Mouse (Mus musculus): Measurements from ENCODE around the gene Chit1. TPM values are rescaled to one million over a fixed set of nuclear protein-coding genes. Genes with fewer than 3 reads are reported as not detected.

The Chit1 gene
- polyA plus RNA-seq, 1 experiment: 0.11 TPM

DNA sequence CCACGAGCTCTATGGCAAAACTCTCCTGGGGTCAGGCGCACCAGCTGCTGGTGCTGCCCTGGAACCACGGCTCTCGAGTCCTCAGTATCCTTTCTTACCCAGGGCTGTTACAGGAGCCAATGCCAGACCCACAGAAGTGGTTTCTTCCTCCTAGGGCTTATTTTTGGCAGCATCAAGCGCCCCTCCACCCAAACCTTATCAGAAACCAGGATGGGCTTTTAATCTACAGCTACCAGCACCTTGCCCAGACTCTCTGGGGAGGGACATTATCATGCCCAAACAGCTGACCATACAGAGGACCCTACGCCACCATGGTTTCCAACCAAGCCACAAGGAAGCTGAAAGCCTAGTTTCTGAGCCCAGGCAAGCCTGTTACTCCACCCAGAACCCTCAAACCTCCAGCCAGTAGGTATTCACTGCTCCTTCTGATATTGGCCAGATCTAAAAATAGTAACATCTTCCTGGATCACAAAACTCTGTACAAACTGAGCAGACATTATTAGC lies 37.9 kb upstream of the Chit1 start:
- TF ChIP-seq CTCF (IDR thresholded peaks at IDR 0.05; ENCODE audit: borderline replicate concordance, extremely low read depth, insufficient read depth, insufficient read length) (no peak), POLR2A (IDR thresholded peaks at IDR 0.05; ENCODE audit: borderline replicate concordance, extremely low read depth, insufficient read depth, insufficient read length, poor library complexity, severe bottlenecking) (no peak)

DNA sequence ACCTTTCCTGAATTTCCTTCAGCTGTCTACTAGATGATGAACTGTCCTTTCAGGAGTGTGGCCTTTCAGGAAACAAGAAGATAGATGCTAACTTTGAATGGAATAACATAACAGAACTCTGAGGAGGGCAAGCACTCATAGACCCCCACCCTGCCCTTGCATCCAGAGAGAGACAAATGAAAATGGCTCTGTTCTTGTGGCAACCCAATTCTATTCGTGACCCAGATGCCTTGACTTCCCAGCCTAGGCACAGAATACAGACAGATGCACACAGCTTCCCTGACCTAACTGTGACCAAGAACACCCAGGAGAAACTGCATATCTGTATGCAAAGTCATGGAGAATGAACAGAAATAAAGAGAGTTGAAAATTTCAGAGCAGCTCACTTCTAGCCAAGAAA lies 37.4 kb upstream of the Chit1 start:
- no peak for DNase-seq (ENCODE audit: low read depth)
- TF ChIP-seq CTCF (IDR thresholded peaks at IDR 0.05; ENCODE audit: borderline replicate concordance, extremely low read depth, insufficient read depth, insufficient read length) (no peak), POLR2A (IDR thresholded peaks at IDR 0.05; ENCODE audit: borderline replicate concordance, extremely low read depth, insufficient read depth, insufficient read length, poor library complexity, severe bottlenecking) (no peak)

More for the DNA sequence above, 37.9 kb upstream of the Chit1 start:
- no peak for DNase-seq (ENCODE audit: low read depth)

- no peak for TF ChIP-seq CTCF (IDR thresholded peaks at IDR 0.05; ENCODE audit: borderline replicate concordance, extremely low read depth, insufficient read depth, insufficient read length)
- 0 out of 2 replicates have a peak, but pooled peaks have one; percentile 3 for TF ChIP-seq POLR2A (IDR thresholded peaks at IDR 0.05; ENCODE audit: borderline replicate concordance, extremely low read depth, insufficient read depth, insufficient read length, poor library complexity, severe bottlenecking)
- DNase-seq (ENCODE audit: low read depth): no peak
Measured at GRCm38 (mm10) chr1:134074184-134074583, 36.9 kb upstream of the Chit1 start.

- TF ChIP-seq CTCF (IDR thresholded peaks at IDR 0.05; ENCODE audit: borderline replicate concordance, extremely low read depth, insufficient read depth, insufficient read length) (no peak), POLR2A (IDR thresholded peaks at IDR 0.05; ENCODE audit: borderline replicate concordance, extremely low read depth, insufficient read depth, insufficient read length, poor library complexity, severe bottlenecking) (no peak)
- DNase-seq (ENCODE audit: low read depth): no peak
Measured at GRCm38 (mm10) chr1:134074606-134075005, 36.4 kb upstream of the Chit1 start.

DNA sequence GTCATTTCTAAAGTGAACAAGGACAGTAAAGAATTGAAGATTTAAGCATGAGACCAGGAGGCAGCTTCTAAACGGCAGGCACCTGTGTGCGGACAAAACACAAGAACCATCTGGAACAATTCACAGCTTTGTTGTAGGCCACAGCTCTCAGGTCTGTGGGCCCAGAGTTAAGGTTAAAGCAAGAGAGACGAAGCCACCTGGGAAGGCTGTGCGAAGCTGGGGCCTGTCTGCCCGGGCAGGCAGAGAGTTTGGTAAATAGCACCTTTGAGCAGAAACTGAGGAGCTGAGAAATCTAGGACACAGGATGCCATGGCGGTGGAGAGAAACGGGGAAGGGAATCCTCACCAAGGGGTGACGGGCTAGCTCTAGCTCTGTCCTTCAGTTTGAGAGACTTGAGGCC lies 35.5 kb upstream of the Chit1 start:
- TF ChIP-seq CTCF (IDR thresholded peaks at IDR 0.05; ENCODE audit: borderline replicate concordance, extremely low read depth, insufficient read depth, insufficient read length): no peak
- TF ChIP-seq POLR2A (IDR thresholded peaks at IDR 0.05; ENCODE audit: borderline replicate concordance, extremely low read depth, insufficient read depth, insufficient read length, poor library complexity, severe bottlenecking): no peak

DNA sequence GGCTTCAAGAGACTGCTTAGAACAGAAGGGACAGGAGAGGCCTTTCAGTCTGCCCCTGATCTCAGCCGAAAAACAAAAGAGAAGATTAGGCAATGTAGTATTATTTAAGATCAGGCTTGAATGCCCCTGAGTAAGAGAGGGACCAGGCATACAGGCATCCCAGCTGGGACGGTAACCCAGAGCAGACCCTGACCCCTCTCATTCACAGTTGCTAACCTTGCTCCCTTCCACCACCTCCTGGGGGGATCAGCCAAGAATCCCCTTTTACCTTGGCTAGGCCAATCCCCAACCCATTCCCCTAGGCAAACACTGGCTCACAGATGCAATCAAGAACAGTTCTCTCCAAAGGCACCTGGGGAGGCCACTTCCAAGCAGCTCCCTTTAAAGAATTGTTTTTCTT lies 34.3 kb upstream of the Chit1 start:
- no peak for DNase-seq (ENCODE audit: low read depth)
- TF ChIP-seq CTCF (IDR thresholded peaks at IDR 0.05; ENCODE audit: borderline replicate concordance, extremely low read depth, insufficient read depth, insufficient read length): no peak
- TF ChIP-seq POLR2A (IDR thresholded peaks at IDR 0.05; ENCODE audit: borderline replicate concordance, extremely low read depth, insufficient read depth, insufficient read length, poor library complexity, severe bottlenecking): no peak

More for the DNA sequence above, 35.5 kb upstream of the Chit1 start:
- no peak for DNase-seq (ENCODE audit: low read depth)

GRCm38 (mm10) chr1:134077389-134078060 lies 33.5 kb upstream of the Chit1 start:
- DNase-seq (ENCODE audit: low read depth): peak; percentile 69
- TF ChIP-seq CTCF (IDR thresholded peaks at IDR 0.05; ENCODE audit: borderline replicate concordance, extremely low read depth, insufficient read depth, insufficient read length) (peak; percentile 25; the same call in 1 of the 2 replicates), POLR2A (IDR thresholded peaks at IDR 0.05; ENCODE audit: borderline replicate concordance, extremely low read depth, insufficient read depth, insufficient read length, poor library complexity, severe bottlenecking) (no peak)

DNA sequence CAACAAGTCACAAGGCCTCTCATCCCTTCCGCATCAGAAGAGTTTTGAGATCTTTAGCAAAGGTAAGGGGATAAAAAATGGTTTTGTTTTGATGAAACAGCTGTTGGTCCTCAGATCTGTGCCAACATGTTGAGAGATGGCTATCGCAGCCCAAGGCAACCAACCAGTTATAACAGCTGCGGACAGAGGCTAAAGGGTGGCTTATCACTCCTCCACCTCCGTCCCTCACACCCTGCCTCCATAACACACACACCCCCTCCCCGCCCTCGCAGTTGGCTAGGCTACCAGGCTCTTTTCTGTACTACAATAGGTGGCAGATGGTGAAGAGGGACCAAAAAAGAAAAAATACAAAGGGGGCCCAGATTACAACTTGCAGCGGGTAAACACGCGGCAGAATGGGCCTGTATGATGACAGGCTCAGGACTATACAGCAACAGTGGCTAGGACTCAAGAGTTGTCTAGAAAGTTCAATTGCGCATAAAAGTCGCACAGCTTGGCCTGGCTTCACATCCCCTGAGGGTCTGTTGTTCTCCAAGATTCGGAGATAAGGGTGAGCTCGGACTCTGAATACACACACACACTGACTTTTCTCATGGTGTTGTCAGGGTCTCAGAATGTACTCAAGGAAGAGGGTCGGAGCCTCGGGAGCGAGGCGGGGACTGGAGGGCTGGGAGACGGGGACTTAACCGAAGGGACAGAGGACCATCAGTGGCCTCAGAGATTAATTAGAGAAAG lies 32.8 kb upstream of the Chit1 start:
- DNase-seq (ENCODE audit: low read depth): peak; percentile 80
- TF ChIP-seq CTCF (IDR thresholded peaks at IDR 0.05; ENCODE audit: borderline replicate concordance, extremely low read depth, insufficient read depth, insufficient read length) (no peak), POLR2A (IDR thresholded peaks at IDR 0.05; ENCODE audit: borderline replicate concordance, extremely low read depth, insufficient read depth, insufficient read length, poor library complexity, severe bottlenecking) (no peak)

DNA sequence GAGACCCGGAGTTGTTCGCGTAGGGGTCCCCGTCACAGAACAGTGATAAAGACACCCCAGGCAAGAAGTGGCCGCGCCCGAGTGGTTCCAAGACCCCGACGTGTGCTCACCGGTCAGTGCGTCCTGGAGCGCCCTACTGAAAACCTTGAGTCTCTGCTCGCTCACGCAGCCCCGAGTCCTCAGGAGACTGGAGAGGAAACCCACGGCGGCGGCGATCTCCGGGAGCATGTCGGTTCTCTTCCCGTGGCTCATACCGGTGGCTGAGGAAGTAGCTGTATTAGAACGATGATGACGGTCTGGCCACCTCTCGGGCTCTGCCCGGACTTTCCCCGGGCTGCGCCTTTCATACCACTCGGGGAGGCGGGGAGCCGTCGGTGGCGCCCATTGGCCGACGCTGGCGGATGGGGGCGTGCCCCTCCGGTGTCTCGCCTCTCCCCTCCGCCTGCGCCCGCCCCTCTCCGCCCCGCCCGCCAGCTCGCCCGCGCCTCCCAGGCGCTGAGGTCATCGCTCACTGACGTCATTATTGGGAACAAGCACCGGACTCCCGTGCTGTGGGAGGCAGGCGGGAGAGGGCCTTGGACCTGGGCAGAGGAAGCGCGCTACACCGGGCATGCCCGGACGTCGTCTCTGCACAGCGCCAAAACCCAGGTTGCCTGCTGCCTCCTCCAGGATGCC lies 32.1 kb upstream of the Chit1 start, which contains the start of gene Btg2:
Gene Btg2, minus strand, starts transcription at position 319 of the 675 bp plus-strand sequence.
- peak; percentile 98 for DNase-seq (ENCODE audit: low read depth)

DNA sequence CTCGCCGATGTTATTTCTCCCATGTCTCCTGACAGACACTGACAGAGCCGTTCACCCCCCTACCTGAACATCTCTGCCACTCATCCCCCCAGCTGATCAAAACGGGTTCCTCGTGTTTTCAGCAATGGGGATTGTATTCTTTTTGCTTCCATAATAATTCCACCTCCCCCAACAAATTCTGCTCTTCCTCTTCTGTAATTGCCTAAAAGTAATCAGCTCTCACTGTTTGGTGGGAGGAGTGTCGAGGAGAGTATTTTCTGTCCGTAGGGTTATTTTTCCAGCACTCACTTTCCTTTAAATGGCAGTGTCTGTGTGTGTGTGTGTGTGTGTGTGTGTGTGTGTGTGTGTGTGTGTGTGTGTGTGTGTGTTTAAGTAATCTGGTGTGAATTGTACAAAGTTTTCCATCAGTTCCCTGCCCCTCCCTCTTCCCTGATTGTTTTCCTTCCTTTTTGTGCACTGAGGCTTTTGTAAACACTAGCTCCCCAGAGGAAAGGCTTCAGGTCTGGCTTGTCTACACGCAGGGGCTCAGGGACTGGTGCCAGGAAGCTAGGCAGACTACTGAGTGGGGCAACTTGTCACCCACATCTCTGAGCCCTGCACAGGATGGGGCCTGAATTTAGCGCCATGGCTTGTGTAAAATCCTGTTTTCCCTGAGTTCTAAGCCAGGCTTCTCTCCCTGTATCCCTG lies 31.4 kb upstream of the Chit1 start:
- peak; percentile 93 for DNase-seq (ENCODE audit: low read depth)
- TF ChIP-seq POLR2A (IDR thresholded peaks at IDR 0.05; ENCODE audit: borderline replicate concordance, extremely low read depth, insufficient read depth, insufficient read length, poor library complexity, severe bottlenecking): no peak
- TF ChIP-seq CTCF (IDR thresholded peaks at IDR 0.05; ENCODE audit: borderline replicate concordance, extremely low read depth, insufficient read depth, insufficient read length): no peak

More for the DNA sequence above, 32.1 kb upstream of the Chit1 start, which contains the start of gene Btg2:
- TF ChIP-seq POLR2A (IDR thresholded peaks at IDR 0.05; ENCODE audit: borderline replicate concordance, extremely low read depth, insufficient read depth, insufficient read length, poor library complexity, severe bottlenecking): peak; percentile 93; the same call in 1 of the 2 replicates
- no peak for TF ChIP-seq CTCF (IDR thresholded peaks at IDR 0.05; ENCODE audit: borderline replicate concordance, extremely low read depth, insufficient read depth, insufficient read length)
